Mouse (Mus musculus) testis, postnatal 10 days (tissue): Measurements from ENCODE around the gene Camsap3.
A peak's percentile ranks its signal among the peaks of the same experiment; 100 is the strongest.

Experiments used
- DNase-seq: peaks from one replicate; pipeline ENCODE4 v3.0.0; 2021; ENCODE audit warnings: low spot score

Camsap3 gene

GRCm38 (mm10) chr8:3600401-3600800 is 13.3 kb downstream of the Camsap3 start:
- no peak for DNase-seq

- no peak for DNase-seq
Observed at GRCm38 (mm10) chr8:3603439-3603838, 16.3 kb downstream of the Camsap3 start.

GRCm38 (mm10) chr8:3606593-3606992 is 19.5 kb downstream of the Camsap3 start:
- peak; percentile 67 for DNase-seq

DNA sequence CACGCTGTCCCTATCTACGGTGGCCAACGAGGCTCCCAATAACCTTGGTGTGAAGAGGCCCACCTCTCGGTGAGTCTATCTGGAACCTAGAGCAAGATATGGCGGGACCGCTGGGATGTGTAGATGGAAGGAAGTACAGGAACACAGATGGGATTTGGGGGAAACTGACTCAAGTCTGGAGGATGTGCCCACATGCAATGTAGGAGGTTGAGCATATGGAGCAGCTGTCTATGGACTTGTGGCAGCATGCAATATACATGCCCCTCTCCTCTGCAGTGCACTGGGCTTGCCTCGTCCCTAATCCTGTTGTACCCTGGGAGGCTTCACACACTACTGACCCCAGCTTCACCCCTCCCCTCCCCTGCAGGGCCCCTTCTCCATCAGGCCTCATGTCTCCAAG is 20.7 kb downstream of the Camsap3 start:
- peak; percentile 40 for DNase-seq

- peak; percentile 72 for DNase-seq
Observed at GRCm38 (mm10) chr8:3609046-3609815, 22.1 kb downstream of the Camsap3 start.

- peak; percentile 43 for DNase-seq
Observed at GRCm38 (mm10) chr8:3609816-3610150, 22.7 kb downstream of the Camsap3 start.

- DNase-seq = peak; percentile 98
Observed at GRCm38 (mm10) chr8:3621199-3621970, 34.3 kb downstream of the Camsap3 start, which contains the start of the genes Xab2 and Pet100. TSS of gene Xab2 (minus strand) at chr8:3621316. TSS of gene Pet100 (plus strand) at chr8:3621548.

DNA sequence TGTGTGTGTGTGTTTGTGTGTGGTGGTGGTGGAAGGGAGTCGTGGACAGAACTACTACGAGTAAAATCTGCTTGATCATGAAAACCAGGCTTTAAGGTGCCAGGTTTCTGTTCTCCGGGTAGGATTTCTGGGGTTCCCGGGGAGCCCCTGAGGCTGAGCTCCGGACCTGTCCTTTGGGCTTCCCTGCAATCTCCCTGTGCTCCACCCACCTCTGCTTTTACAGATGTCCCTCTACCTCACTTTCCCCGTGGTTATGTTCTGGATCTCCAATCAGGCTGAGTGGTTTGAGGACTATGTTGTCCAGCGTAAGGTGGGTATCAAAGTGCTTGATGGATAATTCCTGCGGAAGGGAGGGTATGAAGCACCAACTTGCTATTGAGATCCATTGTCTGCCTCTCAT is 35.0 kb downstream of the Camsap3 start:
- DNase-seq = peak; percentile 36

GRCm38 (mm10) chr8:3625445-3625844 is 38.4 kb downstream of the Camsap3 start, which contains the start of gene Pcp2:
TSS of gene Pcp2 (minus strand) at chr8:3625545.
- DNase-seq = peak; percentile 29

DNA sequence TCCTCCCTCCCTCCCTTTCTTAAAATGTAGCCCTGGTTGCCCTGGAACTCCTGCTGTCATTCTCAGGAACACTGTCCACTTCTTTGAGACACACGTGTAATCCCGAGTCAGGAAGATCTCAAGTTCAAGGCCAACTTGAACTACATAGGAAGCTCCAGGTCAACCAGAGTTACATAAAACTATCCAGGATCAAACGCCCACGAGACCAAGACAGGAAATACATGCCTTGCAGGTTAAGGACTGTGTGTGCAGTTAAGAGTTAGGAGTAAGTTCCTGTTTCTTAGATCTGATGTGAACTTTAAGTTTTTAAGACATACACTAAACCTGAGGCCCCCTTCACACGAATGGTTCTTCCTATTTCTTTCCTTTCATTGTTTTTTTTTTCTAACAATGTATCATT is 39.9 kb downstream of the Camsap3 start:
- DNase-seq = no peak

- DNase-seq = peak; percentile 51
Observed at GRCm38 (mm10) chr8:3628014-3628413, 40.9 kb downstream of the Camsap3 start.

DNA sequence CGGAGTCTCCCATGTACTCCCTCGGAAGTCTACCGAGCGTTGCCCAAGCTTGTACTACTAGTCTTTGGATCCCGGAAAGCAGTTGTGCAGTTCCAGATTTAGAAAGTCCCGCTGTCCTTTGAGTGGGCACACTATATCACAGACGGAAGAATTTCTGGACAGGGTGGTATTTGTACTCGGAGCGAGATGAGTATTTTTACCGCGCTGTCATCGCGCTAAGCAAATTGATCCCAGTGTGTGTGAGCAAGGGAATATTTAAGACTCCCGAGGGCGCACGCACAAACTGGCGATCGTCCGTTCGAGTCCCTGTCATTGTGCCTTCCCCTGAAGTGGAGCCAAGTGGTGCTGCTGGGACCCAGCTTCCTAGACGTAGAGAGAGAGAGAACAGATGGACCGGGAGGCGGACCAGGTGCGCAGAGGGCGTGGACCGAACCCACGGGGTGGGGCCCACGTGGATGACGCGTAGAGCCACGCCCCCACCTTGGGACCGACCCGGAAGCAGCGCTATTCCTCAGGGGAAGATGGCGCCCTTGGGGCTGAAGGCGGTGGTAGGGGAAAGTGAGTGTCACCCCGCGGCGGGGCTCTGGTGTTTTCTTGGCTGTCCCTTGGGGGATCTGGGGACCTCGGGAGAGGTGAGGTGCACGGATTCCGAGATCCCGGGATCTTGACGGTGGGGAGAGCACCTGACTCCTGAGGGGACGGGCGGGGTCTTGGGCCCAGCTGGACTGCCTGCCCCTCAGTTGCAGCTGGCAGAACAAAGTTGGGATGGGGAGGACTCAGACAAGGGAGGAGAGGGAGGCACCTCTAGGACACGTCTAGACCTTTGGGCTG is 43.8 kb downstream of the Camsap3 start, which contains the start of gene Stxbp2:
Gene Stxbp2, plus strand, starts transcription at position 309 of the 831 bp plus-strand sequence.
- peak; percentile 88 for DNase-seq

DNA sequence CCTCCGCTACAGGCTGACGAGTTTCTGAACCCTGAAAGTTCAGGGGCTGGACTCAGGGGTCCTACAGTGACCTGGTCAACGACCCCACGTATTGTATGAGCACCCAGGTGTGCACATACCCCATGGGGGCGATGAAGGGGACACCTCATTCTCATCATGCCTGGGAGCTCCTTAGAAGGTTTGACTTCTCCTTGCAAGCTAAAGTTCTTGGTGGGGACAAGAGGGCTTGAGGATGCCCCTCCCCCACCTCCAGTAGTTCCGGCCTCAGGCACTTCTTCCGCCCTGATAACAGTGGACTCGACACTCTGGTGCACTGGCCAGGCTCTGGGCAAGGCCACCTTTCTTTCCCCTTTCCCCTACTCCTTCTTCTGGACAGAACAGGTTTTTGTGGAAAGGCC is 44.4 kb downstream of the Camsap3 start:
- peak; percentile 57 for DNase-seq

GRCm38 (mm10) chr8:3645804-3646203 is 58.7 kb downstream of the Camsap3 start:
- peak; percentile 58 for DNase-seq

GRCm38 (mm10) chr8:3646824-3647531 is 59.9 kb downstream of the Camsap3 start:
- DNase-seq = no peak

DNA sequence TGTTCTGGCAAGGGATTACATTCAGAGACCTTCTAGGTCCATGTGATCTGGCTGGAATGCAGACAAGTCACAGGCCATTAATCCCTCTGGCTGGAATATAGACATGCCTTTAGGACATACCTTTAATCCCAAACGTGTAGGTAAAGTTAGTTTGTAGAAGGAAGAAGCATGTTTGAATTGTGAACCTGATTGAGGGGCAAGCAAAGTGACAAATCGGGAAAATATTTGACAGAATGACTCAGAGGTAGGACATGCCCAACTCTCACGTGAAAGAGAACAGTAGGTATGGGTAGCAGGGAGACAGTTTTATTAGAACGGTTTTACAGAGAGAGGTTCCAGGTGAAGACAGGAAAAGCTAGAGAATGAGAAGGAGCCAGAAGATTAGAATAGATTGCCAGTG is 60.5 kb downstream of the Camsap3 start:
- DNase-seq = no peak

- DNase-seq = no peak
Observed at GRCm38 (mm10) chr8:3648268-3648667, 61.2 kb downstream of the Camsap3 start.

- DNase-seq = no peak
Observed at GRCm38 (mm10) chr8:3648990-3649389, 61.9 kb downstream of the Camsap3 start.

DNA sequence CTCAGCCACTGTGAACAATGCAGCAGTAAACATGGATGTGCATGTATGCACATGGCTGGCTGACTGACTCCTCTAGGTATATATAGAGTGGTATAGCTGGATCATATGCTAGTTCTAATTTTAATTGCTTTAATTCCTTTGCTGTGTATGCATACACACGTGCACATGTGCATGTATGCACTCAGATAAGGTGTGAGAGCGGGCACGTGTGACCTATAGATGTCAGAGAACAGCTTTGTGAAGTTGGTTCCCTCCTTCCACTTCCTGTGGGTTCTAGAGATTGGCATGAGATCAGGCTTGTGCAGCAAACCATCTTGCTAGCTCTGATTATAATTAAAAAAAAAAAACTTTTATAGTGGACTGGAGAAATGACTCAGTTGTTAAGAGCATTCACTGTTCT is 65.8 kb downstream of the Camsap3 start:
- no peak for DNase-seq

GRCm38 (mm10) chr8:3654726-3655508 is 67.8 kb downstream of the Camsap3 start:
- no peak for DNase-seq

- DNase-seq = no peak
Observed at GRCm38 (mm10) chr8:3655526-3655925, 68.4 kb downstream of the Camsap3 start, which contains the start of gene Retn. TSS of gene Retn (plus strand) at chr8:3655770.
